Mouse (Mus musculus) liver, embryonic 14.5 days (tissue): ENCODE data around the gene Pcna.

Experiments
- CTCF ChIP-seq: IDR thresholded peaks from 2 replicates; pipeline ENCODE4 v1.5.1; 2016; ENCODE audit warnings: antibody characterized with exemption, low read depth, control low read depth
- EP300 ChIP-seq: IDR thresholded peaks from 2 replicates; pipeline ENCODE4 v1.6.1; 2016; ENCODE audit warnings: antibody characterized with exemption, low read depth

DNA sequence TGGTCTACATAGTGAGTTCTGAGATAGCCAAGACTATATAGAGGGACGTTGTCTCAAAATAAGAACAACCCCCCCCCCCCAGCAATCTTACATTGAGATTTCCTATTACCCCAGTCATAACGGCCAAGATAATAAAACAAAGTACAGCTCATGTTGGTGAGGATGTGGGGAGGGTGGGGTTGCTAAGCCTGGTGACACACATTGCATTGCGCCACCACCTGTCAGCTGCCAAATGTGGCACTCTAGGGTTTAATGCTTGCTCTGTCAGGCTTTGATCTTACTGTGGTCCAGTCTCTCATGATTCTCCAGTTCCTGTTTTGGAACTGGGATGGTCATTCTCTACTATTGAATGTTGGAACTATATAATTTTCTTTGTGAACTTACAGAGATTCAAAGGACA, 49.3 kb downstream of the Pcna start:
- no peak for TF ChIP-seq EP300
- TF ChIP-seq CTCF: no peak
